Mouse (Mus musculus) cerebellum, postnatal 36 days (tissue): Measurements from ENCODE around the gene Gkn3.

Experiments
- DNase-seq, 2 experiments: peaks; one replicate each; pipeline ENCODE4 v3.0.0; 2021 to 2022; ENCODE audit warnings: mixed read lengths in 2 of 2

The Gkn3 gene

DNA sequence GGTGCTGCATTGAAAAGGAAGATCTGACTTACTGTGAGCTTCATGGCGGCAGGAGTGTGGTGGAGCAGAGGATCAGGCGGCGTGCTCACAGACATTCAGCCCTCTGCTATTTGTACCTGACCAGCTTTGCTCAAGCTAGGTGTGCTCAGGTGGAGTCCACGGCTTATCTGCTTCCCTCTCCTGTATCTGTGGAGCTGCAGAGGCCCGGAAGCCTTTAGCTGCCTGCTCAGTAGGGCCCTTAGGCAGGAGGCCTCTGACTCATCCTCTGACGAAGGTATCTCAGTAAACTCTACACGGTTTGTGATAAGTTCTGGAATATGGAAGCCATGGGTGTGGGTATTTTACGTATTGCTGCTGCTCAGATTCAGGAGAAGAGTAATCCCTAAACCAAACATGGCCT, 37.9 kb downstream of the Gkn3 start, which contains the start of gene Gkn1:
Gkn1 (minus strand) TSS at position 114 of the 400 bp plus-strand sequence.
- no peak for DNase-seq

- DNase-seq, result no peak
Measured at GRCm38 (mm10) chr6:87335935-87336295, 52.8 kb downstream of the Gkn3 start.

DNA sequence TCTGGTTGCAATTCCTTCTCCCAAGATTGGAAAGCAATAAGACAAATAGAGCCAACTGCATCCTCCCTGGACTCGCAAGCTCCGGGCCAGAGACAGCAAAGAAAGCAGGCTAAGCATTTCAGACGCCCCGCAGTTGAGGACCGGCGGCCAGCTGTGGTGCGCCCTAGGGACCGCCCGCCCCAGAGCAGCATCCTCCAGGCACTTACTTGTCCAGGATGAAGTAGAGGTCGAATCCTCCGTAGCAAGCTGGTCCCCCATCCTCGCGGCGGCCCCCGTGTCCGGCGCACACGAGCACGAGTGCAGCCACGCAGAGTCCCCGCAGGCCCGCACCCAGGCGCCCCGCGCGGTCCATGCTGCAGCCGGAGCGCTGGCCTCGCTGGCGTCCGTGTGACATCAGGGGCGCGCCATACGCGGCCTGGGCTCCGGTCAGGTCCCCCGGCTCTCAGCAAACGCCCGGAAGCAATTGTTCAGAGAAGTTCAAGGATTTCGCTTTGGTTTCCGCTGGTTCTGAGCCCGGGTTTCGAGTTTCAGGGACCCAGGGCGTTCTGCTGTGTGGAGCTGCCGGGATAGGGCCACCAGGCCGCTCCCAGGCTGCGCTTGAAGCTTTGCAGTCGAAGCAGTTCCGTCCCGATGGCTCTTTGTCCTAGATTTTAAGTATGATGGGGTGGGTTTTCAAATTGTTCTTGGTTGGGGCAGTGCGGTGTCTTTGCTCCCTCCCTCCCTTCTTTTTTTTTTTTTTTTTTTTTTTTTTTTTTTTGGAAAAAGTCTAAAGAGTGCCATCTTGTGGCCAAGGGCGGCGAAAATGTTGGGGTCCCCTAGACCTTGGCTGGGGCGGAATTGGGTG, 53.4 kb downstream of the Gkn3 start, which contains the start of gene Antxr1:
Antxr1 (minus strand) TSS at position 731 of the 844 bp plus-strand sequence.
- peak; percentile 19 to 39 for DNase-seq

DNA sequence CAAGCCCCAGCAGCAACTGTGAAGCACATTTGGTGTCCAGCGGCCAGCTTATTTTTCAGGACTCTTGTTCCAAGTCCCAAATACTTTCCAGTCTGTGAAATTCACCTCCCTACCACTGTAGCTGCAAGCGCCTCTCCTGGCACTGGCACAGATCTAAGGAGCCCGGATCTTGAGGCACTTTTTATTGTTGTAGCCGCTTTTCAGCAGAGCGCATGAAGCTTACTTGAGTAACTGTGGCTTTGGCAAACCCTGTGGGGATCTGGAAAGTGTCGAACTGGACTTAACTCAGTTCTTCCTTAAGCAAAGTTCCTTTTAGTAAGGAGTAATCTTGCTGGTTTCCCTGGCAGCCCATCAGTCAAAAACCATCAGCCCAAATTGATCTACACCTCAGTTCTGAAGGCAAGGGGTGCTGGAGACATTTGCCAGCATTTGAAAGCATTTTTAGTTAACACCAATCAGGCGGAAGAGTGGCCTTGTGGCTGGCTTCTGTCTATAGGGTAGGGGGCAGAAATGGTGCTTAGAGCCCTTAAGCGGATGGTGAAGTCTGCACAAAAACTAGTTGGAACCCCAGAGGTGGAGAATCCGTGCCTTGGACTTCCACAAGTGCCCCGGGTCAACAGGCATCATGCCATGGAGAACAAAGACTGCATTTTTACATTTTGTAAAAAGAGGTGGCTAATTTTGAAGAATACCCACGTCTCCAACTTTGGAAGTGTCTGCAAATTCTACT, 54.2 kb downstream of the Gkn3 start:
- no peak for DNase-seq
